ENCODE assay signal across 11 mouse cellular contexts in the genomic region with DNA sequence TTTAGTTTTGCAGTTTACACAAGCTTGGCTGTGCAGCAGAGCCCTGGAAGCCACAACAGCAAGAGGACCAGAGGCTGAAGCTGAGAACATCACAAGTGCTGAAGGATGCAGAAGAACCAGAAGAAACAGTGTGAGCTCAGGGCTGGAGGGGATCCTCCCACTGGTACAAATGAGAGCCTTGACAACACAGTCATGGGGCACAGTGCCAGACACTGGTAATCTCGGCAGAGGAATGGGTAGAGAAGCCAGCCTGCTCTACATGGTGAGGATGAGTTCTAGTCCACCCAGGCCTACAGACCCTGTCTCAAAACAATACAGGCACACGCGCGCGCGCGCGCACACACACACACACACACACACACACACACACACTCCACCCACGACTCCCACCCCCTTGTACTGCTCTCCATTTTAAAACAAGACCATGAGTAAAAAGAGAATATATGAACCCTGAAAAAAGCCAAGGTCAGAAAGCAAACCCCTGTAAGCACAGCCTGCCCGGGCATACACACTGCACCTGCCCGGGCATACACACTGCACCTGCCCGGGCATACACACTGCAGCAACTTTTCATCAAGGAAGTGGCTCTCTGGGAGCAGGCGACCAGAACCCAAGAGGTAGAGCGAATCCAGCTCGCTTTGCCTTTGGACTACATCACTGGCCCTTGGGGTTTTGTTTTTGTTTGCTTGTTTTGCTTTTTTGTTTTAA. TPM values are rescaled to one million over a fixed set of nuclear protein-coding genes. Genes with fewer than 3 reads are reported as not detected.
DNase-seq lines count a peak whose midpoint lies in the region; ATAC-seq and TF ChIP-seq lines count a peak whose summit lies in the region.
"Had no signal": no experiment of that assay in that cellular context is flagged by ENCODE, and none has a peak within 500 bp of the region (broad histone marks: within the 10 kb centered on the region; RNA-seq: fewer than 3 reads in every experiment).

No protein-coding gene starts in this region.

- WGBS in intestine, postnatal 0 days = 93% methylated on average over 15 of the region's 15 CpGs

- H3K27me3 ChIP-seq in E14TG2a.4 (ENCODE audit: insufficient read depth, low read length) = no peaks in the 10 kb centered on the region
- H3K27me3 ChIP-seq in intestine, postnatal 0 days (replicated peaks; ENCODE audit: control insufficient read depth, insufficient read depth, low read length) = no peaks in the 10 kb centered on the region
- H3K27me3 ChIP-seq: embryonic facial prominence, embryonic 13.5 days; lung, embryonic 15.5 days had no signal

- no peak for ATAC-seq in intestine, postnatal 0 days
- ATAC-seq: hindbrain, embryonic 16.5 days had no signal

- H3K36me3 ChIP-seq in E14TG2a.4 (ENCODE audit: insufficient read depth, low read length) = peaks cover 17% of the 10 kb centered on the region; the same call in 1 of the 2 replicates
- no peaks in the 10 kb centered on the region; the same call in 1 of the 2 replicates for H3K36me3 ChIP-seq in intestine, postnatal 0 days (ENCODE audit: control insufficient read depth, insufficient read depth)
- H3K36me3 ChIP-seq: lung, embryonic 15.5 days had no signal

- peak; percentile 45 to 60 for DNase-seq in left cerebral cortex, adult 18-20 months (ENCODE audit: low spot score in 2 of 2)
- DNase-seq in left cerebral cortex, postnatal 10 days (ENCODE audit: extremely low spot score in 1 of 2, low spot score in 2 of 2) = no peak
- DNase-seq in 3T3-L1 (ENCODE audit: low read depth, low spot score) = peak; percentile 17
- peak; percentile 68 for DNase-seq in cerebellum, adult 9-10 months
- DNase-seq in testis, postnatal 10 days (ENCODE audit: low spot score) = no peak
- DNase-seq: right cerebral cortex, postnatal 25 days had no signal

- no peak overlapping the region for H3K9ac ChIP-seq in intestine, postnatal 0 days (ENCODE audit: low read depth, low read length)
- H3K9ac ChIP-seq: embryonic facial prominence, embryonic 13.5 days; lung, embryonic 15.5 days had no signal

- intact Hi-C loops in left cerebral cortex, postnatal 10 days (cut with DNase I) = no loop called here

- H3K27ac ChIP-seq in intestine, postnatal 0 days (ENCODE audit: low read depth, low read length) = no peak overlapping the region
- H3K27ac ChIP-seq: embryonic facial prominence, embryonic 13.5 days had no signal

- peak overlapping the region; percentile 54 for H3K4me3 ChIP-seq in E14TG2a.4 (replicated peaks; ENCODE audit: low read length)
- H3K4me3 ChIP-seq in intestine, postnatal 0 days (ENCODE audit: low read depth, low read length) = no peak overlapping the region
- H3K4me3 ChIP-seq: embryonic facial prominence, embryonic 13.5 days; lung, embryonic 15.5 days had no signal

- no peak for TF ChIP-seq CTCF in E14TG2a.4 (conservative IDR thresholded peaks at IDR 0.05; ENCODE audit: low read length)
- no peak for TF ChIP-seq CTCF in intestine, postnatal 0 days (IDR thresholded peaks at IDR 0.05; ENCODE audit: low read depth)

- no peak overlapping the region for H3K4me2 ChIP-seq in intestine, postnatal 0 days (replicated peaks; ENCODE audit: low read depth)
- H3K4me2 ChIP-seq: embryonic facial prominence, embryonic 13.5 days; lung, embryonic 15.5 days had no signal

- no peaks in the 10 kb centered on the region for H3K9me3 ChIP-seq in E14TG2a.4 (ENCODE audit: low read length)
- H3K9me3 ChIP-seq in intestine, postnatal 0 days (ENCODE audit: control insufficient read depth) = no peaks in the 10 kb centered on the region
- H3K9me3 ChIP-seq: embryonic facial prominence, embryonic 13.5 days; lung, embryonic 15.5 days had no signal

- H3K4me1 ChIP-seq in E14TG2a.4 (replicated peaks; ENCODE audit: low read depth, low read length) = peaks cover 94% of the 10 kb centered on the region
- H3K4me1 ChIP-seq in intestine, postnatal 0 days (replicated peaks; ENCODE audit: control insufficient read depth, insufficient read depth, low read length) = 0 out of 2 replicates have a peak, but pooled peaks cover 3% of the 10 kb centered on the region

RNA-seq across cellular contexts. Expression of a gene that starts 39.9 kb away (rescaled TPM):
- total RNA-seq in left cerebral cortex, adult 18-20 months (2021) = 10 to 100 TPM; 51.7 to 55.0 TPM
- total RNA-seq in left cerebral cortex, postnatal 10 days (2021) = 10 to 100 TPM; 61.2 to 63.6 TPM
- 10.6 TPM in 2 replicates for polyA plus RNA-seq in intestine, postnatal 0 days (2015; fragmentation: Nextera tagmentation; extraction: Ambion mirVana)

Comparison
In these comparisons a context has a peak if more than half of its experiments do, and no peak if none do; other contexts are left out.
1. DNase-seq: peak in left cerebral cortex, adult 18-20 months (2 of 2), 3T3-L1 (single experiment) and cerebellum, adult 9-10 months (single experiment); none in left cerebral cortex, postnatal 10 days (0 of 2) and testis, postnatal 10 days (single experiment).